Mouse (Mus musculus) testis, adult 2 months (tissue): Measurements from ENCODE around the gene Il20rb. TPM values are rescaled to one million over a fixed set of nuclear protein-coding genes. Genes with fewer than 3 reads are reported as not detected.

Experiments
- H3K27ac ChIP-seq: fragments of 200-500 bp; 2 replicates; pipeline ENCODE4 v1.5.1; 2012; ENCODE audit warnings: low read depth, low read length; ENCODE audit not compliant: control insufficient read depth, insufficient read depth
- H3K27me3 ChIP-seq: fragments of 200-500 bp; 2 replicates; pipeline ENCODE4 v1.6.1; 2012; ENCODE audit warnings: mild to moderate bottlenecking, low read length, moderate library complexity; ENCODE audit not compliant: control insufficient read depth, insufficient read depth
- H3K36me3 ChIP-seq: fragments of 200-500 bp; 2 replicates; pipeline ENCODE4 v1.6.1; 2012; ENCODE audit warnings: mild to moderate bottlenecking, low read length; ENCODE audit not compliant: control insufficient read depth, insufficient read depth
- H3K4me1 ChIP-seq: fragments of 200-500 bp; 2 replicates; pipeline ENCODE4 v1.6.1; 2012; ENCODE audit warnings: low read length; ENCODE audit not compliant: control insufficient read depth, insufficient read depth
- H3K4me3 ChIP-seq: fragments of 200-500 bp; 2 replicates; pipeline ENCODE4 v1.5.1; 2012; ENCODE audit warnings: low read depth, mild to moderate bottlenecking, low read length, moderate library complexity, mixed read lengths; ENCODE audit not compliant: control insufficient read depth
- CTCF ChIP-seq: fragments of 200-500 bp; IDR thresholded peaks from 2 replicates; pipeline ENCODE4 v1.5.1; 2012; ENCODE audit warnings: low read depth, mild to moderate bottlenecking, inconsistent platforms, low read length, moderate library complexity; ENCODE audit not compliant: control insufficient read depth, insufficient read depth, insufficient replicate concordance
- POLR2A ChIP-seq: fragments of 200-500 bp; IDR thresholded peaks from 2 replicates; pipeline ENCODE4 v1.6.1; 2012; ENCODE audit warnings: low read depth, mild to moderate bottlenecking, inconsistent platforms, low read length, moderate library complexity; ENCODE audit not compliant: control insufficient read depth
- polyA plus RNA-seq: library from polyadenylated mRNA; depleted of rRNA; stranded (reverse); fragments of >200 nt; gene quantifications from 2 replicates; pipeline ENCODE4 v1.2.3, GENCODE M21; 2012

The Il20rb gene
- polyA plus RNA-seq, 1 experiment = 2.1 TPM

GRCm38 (mm10) chr9:100488969-100489368 lies 2.4 kb upstream of the Il20rb start:
- Histone ChIP-seq H3K27ac (no peak overlapping the region), H3K4me3 (no peak overlapping the region), H3K27me3 (no peaks in the 10 kb centered on the region), H3K4me1 (no peaks in the 10 kb centered on the region), H3K36me3 (no peaks in the 10 kb centered on the region)
- TF ChIP-seq POLR2A (no peak), CTCF (no peak)

- H3K27ac ChIP-seq = no peak overlapping the region
- TF ChIP-seq CTCF = no peak
- no peak for TF ChIP-seq POLR2A
- no peaks in the 10 kb centered on the region for H3K27me3 ChIP-seq
- H3K4me1 ChIP-seq = no peaks in the 10 kb centered on the region
- H3K4me3 ChIP-seq = no peak overlapping the region
- no peaks in the 10 kb centered on the region for H3K36me3 ChIP-seq
Measured at GRCm38 (mm10) chr9:100488056-100488713, 1.6 kb upstream of the Il20rb start.

GRCm38 (mm10) chr9:100483318-100483717 lies 3.3 kb downstream of the Il20rb start:
- no peaks in the 10 kb centered on the region for H3K27me3 ChIP-seq
- H3K4me1 ChIP-seq = 0 out of 2 replicates have a peak, but pooled peaks cover 2% of the 10 kb centered on the region
- no peak for TF ChIP-seq CTCF
- no peak for TF ChIP-seq POLR2A
- H3K27ac ChIP-seq = no peak overlapping the region
- no peaks in the 10 kb centered on the region for H3K36me3 ChIP-seq
- no peak overlapping the region for H3K4me3 ChIP-seq

- TF ChIP-seq CTCF = no peak
- TF ChIP-seq POLR2A = no peak
- H3K4me3 ChIP-seq = no peak overlapping the region
- H3K4me1 ChIP-seq = 0 out of 2 replicates have a peak, but pooled peaks cover 2% of the 10 kb centered on the region
- H3K27ac ChIP-seq = no peak overlapping the region
- no peaks in the 10 kb centered on the region for H3K27me3 ChIP-seq
- H3K36me3 ChIP-seq = no peaks in the 10 kb centered on the region
Measured at GRCm38 (mm10) chr9:100481626-100482025, 5.0 kb downstream of the Il20rb start.

GRCm38 (mm10) chr9:100474056-100474455 lies 12.5 kb downstream of the Il20rb start:
- Histone ChIP-seq H3K4me3 (no peak overlapping the region), H3K27me3 (no peaks in the 10 kb centered on the region), H3K4me1 (no peaks in the 10 kb centered on the region), H3K27ac (no peak overlapping the region), H3K36me3 (no peaks in the 10 kb centered on the region)
- TF ChIP-seq CTCF = no peak
- no peak for TF ChIP-seq POLR2A

GRCm38 (mm10) chr9:100473361-100473760 lies 13.2 kb downstream of the Il20rb start:
- Histone ChIP-seq H3K27me3 (no peaks in the 10 kb centered on the region), H3K4me1 (no peaks in the 10 kb centered on the region), H3K36me3 (no peaks in the 10 kb centered on the region), H3K27ac (no peak overlapping the region), H3K4me3 (no peak overlapping the region)
- no peak for TF ChIP-seq CTCF
- no peak for TF ChIP-seq POLR2A

- Histone ChIP-seq H3K27me3 (no peaks in the 10 kb centered on the region), H3K27ac (no peak overlapping the region), H3K4me1 (no peaks in the 10 kb centered on the region; the same call in none of the 2 replicates), H3K4me3 (no peak overlapping the region), H3K36me3 (no peaks in the 10 kb centered on the region)
- TF ChIP-seq CTCF = no peak
- TF ChIP-seq POLR2A = no peak
Measured at GRCm38 (mm10) chr9:100472931-100473330, 13.7 kb downstream of the Il20rb start.

- no peak overlapping the region for H3K27ac ChIP-seq
- no peak for TF ChIP-seq POLR2A
- no peak for TF ChIP-seq CTCF
- H3K4me3 ChIP-seq = no peak overlapping the region
- no peaks in the 10 kb centered on the region for H3K27me3 ChIP-seq
- H3K4me1 ChIP-seq = peaks cover 5% of the 10 kb centered on the region
- H3K36me3 ChIP-seq = no peaks in the 10 kb centered on the region
Measured at GRCm38 (mm10) chr9:100471605-100471953, 15.0 kb downstream of the Il20rb start.
